Mouse (Mus musculus): ENCODE results near the gene H2-Eb2. TPM values are rescaled to one million over a fixed set of nuclear protein-coding genes. Genes with fewer than 3 reads are reported as not detected.
A peak's percentile ranks its signal among the peaks of the same experiment; 100 is the strongest.

The H2-Eb2 gene
- polyA plus RNA-seq (2012; rRNA removed) = 7.6 and 10.0 TPM in 2 replicates

DNA sequence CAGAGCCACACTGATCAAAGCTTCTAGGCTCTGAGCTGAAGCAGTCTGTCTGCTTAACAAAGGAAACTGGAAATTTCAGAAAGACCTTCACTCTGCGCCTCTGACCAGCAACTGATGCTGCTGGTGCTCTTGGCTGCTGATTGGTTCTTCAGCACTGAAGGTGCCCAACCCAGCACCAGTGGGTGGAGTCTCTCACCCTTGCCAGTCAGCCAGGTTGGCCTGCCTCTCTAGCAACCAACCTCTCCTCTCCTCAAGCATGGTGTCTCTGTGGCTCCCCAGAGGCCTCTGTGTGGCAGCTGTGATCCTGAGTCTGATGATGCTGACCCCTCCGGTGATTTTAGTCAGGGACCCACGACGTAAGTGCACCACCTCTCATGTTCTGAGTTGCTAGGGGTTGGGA lies at the start of gene H2-Eb2:
TSS of gene H2-Eb2 (plus strand) at position 230 of the 400 bp plus-strand sequence.
- H3K36me3 ChIP-seq (ENCODE audit: control insufficient read depth, insufficient read depth, low read length) = no peaks in the 10 kb centered on the region
- TF ChIP-seq POLR2A (IDR thresholded peaks at IDR 0.05; ENCODE audit: control insufficient read depth, extremely low read depth, insufficient read depth, low read length, poor library complexity) = no peak
- no peak for TF ChIP-seq CTCF (IDR thresholded peaks at IDR 0.05; ENCODE audit: borderline replicate concordance, control insufficient read depth, extremely low read depth, insufficient read depth, low read length, poor library complexity)
- WGBS = 79% methylated on average over 4 of the region's 4 CpGs
- H3K27me3 ChIP-seq (ENCODE audit: control insufficient read depth, insufficient read depth, low read length) = no peaks in the 10 kb centered on the region
- peaks cover 7% of the 10 kb centered on the region for H3K4me1 ChIP-seq (replicated peaks; ENCODE audit: control insufficient read depth, insufficient read depth, low read length)
- peak; percentile 18 for DNase-seq
- H3K4me3 ChIP-seq (ENCODE audit: control insufficient read depth, insufficient read depth, low read length) = no peak within 1 kb of the TSS
- no peak within 1 kb of the TSS for H3K27ac ChIP-seq (ENCODE audit: control insufficient read depth, insufficient read depth, low read length)

GRCm38 (mm10) chr17:34280499-34281038 lies 44.9 kb upstream of the H2-Eb2 start:
- H3K4me3 ChIP-seq (ENCODE audit: control insufficient read depth, insufficient read depth, low read length) = no peak overlapping the region
- no peaks in the 10 kb centered on the region for H3K4me1 ChIP-seq (replicated peaks; ENCODE audit: control insufficient read depth, insufficient read depth, low read length)
- WGBS = 91% methylated on average over 1 of the region's 1 CpGs
- TF ChIP-seq POLR2A (IDR thresholded peaks at IDR 0.05; ENCODE audit: control insufficient read depth, extremely low read depth, insufficient read depth, low read length, poor library complexity) = no peak
- no peaks in the 10 kb centered on the region for H3K27me3 ChIP-seq (ENCODE audit: control insufficient read depth, insufficient read depth, low read length)
- H3K36me3 ChIP-seq (ENCODE audit: control insufficient read depth, insufficient read depth, low read length) = no peaks in the 10 kb centered on the region
- no peak overlapping the region for H3K27ac ChIP-seq (ENCODE audit: control insufficient read depth, insufficient read depth, low read length)
- no peak for DNase-seq

DNA sequence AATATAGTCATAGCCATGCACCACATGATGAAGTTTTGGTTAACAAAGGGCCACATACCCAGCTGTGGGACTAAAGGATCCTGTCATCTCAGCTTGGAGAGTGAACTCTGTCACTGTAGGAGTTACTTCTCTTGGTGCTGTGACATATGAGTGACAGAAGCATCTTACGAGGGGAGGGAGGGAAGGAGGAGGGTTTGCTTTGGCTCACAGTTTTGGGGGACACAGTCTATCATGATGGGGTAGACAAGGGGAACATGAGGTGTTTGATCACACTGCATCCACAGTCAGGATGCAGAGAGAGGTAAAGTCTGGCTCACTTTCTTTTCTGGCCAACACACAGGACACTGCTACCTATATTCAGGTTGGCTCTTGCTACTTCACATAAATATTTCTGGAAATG lies 43.6 kb upstream of the H2-Eb2 start:
- DNase-seq = no peak
- no peaks in the 10 kb centered on the region for H3K36me3 ChIP-seq (ENCODE audit: control insufficient read depth, insufficient read depth, low read length)
- no peaks in the 10 kb centered on the region for H3K4me1 ChIP-seq (replicated peaks; ENCODE audit: control insufficient read depth, insufficient read depth, low read length)
- WGBS = 76% methylated on average over 1 of the region's 1 CpGs
- no peaks in the 10 kb centered on the region for H3K27me3 ChIP-seq (ENCODE audit: control insufficient read depth, insufficient read depth, low read length)
- no peak for TF ChIP-seq POLR2A (IDR thresholded peaks at IDR 0.05; ENCODE audit: control insufficient read depth, extremely low read depth, insufficient read depth, low read length, poor library complexity)
- no peak for TF ChIP-seq CTCF (IDR thresholded peaks at IDR 0.05; ENCODE audit: borderline replicate concordance, control insufficient read depth, extremely low read depth, insufficient read depth, low read length, poor library complexity)
- no peak overlapping the region for H3K4me3 ChIP-seq (ENCODE audit: control insufficient read depth, insufficient read depth, low read length)
- no peak overlapping the region for H3K27ac ChIP-seq (ENCODE audit: control insufficient read depth, insufficient read depth, low read length)

GRCm38 (mm10) chr17:34285371-34285770 lies 40.1 kb upstream of the H2-Eb2 start:
- Histone ChIP-seq H3K4me3 (ENCODE audit: control insufficient read depth, insufficient read depth, low read length) (no peak overlapping the region), H3K4me1 (replicated peaks; ENCODE audit: control insufficient read depth, insufficient read depth, low read length) (no peaks in the 10 kb centered on the region), H3K27ac (ENCODE audit: control insufficient read depth, insufficient read depth, low read length) (no peak overlapping the region), H3K27me3 (ENCODE audit: control insufficient read depth, insufficient read depth, low read length) (no peaks in the 10 kb centered on the region), H3K36me3 (ENCODE audit: control insufficient read depth, insufficient read depth, low read length) (no peaks in the 10 kb centered on the region)
- TF ChIP-seq CTCF (IDR thresholded peaks at IDR 0.05; ENCODE audit: borderline replicate concordance, control insufficient read depth, extremely low read depth, insufficient read depth, low read length, poor library complexity) (no peak), POLR2A (IDR thresholded peaks at IDR 0.05; ENCODE audit: control insufficient read depth, extremely low read depth, insufficient read depth, low read length, poor library complexity) (no peak)
- no peak for DNase-seq
- 90% methylated on average over 4 of the region's 4 CpGs for WGBS

DNA sequence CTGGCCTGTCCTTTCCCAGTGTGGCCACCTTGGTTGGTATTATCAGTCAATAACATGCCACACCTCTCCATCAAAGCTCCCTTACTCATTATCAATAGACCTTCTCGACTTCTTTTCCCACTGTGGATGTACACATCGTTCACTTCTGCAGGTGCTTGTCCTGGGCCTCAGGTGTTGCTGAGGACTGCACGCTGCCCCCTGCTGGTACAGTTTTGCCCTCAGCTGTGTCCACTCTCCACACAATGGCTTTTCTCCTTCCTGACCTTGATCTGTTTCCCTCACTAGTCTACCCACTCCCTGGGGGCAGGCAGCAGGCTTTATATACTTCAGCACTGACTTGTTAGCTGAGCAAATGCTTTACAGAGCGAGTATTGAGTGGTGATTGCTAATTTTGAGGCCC lies 39.6 kb upstream of the H2-Eb2 start:
- Histone ChIP-seq H3K4me1 (replicated peaks; ENCODE audit: control insufficient read depth, insufficient read depth, low read length) (no peaks in the 10 kb centered on the region), H3K27me3 (ENCODE audit: control insufficient read depth, insufficient read depth, low read length) (no peaks in the 10 kb centered on the region), H3K27ac (ENCODE audit: control insufficient read depth, insufficient read depth, low read length) (no peak overlapping the region), H3K4me3 (ENCODE audit: control insufficient read depth, insufficient read depth, low read length) (no peak overlapping the region), H3K36me3 (ENCODE audit: control insufficient read depth, insufficient read depth, low read length) (no peaks in the 10 kb centered on the region)
- TF ChIP-seq CTCF (IDR thresholded peaks at IDR 0.05; ENCODE audit: borderline replicate concordance, control insufficient read depth, extremely low read depth, insufficient read depth, low read length, poor library complexity) (peak; percentile 74; the same call in 1 of the 2 replicates), POLR2A (IDR thresholded peaks at IDR 0.05; ENCODE audit: control insufficient read depth, extremely low read depth, insufficient read depth, low read length, poor library complexity) (no peak)
- DNase-seq = peak; percentile 57
- 72% methylated on average over 4 of the region's 4 CpGs for WGBS

DNA sequence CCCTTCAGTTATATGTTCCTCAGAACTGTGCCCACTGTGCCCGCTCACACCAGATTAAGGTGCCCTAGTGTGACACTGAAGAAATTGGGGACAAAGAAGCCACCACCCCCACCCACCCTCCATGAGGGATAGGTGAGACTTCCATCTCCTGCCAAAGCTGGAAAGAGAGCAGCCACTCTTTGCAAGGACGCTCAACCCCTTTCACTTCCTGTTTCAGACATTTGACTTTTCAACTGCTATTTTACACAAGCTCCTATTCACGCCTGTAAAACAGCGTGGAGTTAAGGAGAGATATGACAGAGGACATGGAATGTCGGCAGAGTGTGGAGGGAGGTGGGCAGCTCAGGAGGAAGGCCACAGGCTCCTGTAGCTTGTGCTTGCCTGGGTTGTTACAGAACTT lies 39.0 kb upstream of the H2-Eb2 start:
- DNase-seq = no peak
- Histone ChIP-seq H3K4me1 (replicated peaks; ENCODE audit: control insufficient read depth, insufficient read depth, low read length) (no peaks in the 10 kb centered on the region), H3K27ac (ENCODE audit: control insufficient read depth, insufficient read depth, low read length) (peak overlapping the region; percentile 69; the same call in 1 of the 2 replicates), H3K27me3 (ENCODE audit: control insufficient read depth, insufficient read depth, low read length) (no peaks in the 10 kb centered on the region), H3K36me3 (ENCODE audit: control insufficient read depth, insufficient read depth, low read length) (no peaks in the 10 kb centered on the region), H3K4me3 (ENCODE audit: control insufficient read depth, insufficient read depth, low read length) (peak overlapping the region; percentile 17; the same call in 1 of the 2 replicates)
- 73% methylated on average over 5 of the region's 5 CpGs for WGBS
- TF ChIP-seq POLR2A (IDR thresholded peaks at IDR 0.05; ENCODE audit: control insufficient read depth, extremely low read depth, insufficient read depth, low read length, poor library complexity) (no peak), CTCF (IDR thresholded peaks at IDR 0.05; ENCODE audit: borderline replicate concordance, control insufficient read depth, extremely low read depth, insufficient read depth, low read length, poor library complexity) (no peak)

DNA sequence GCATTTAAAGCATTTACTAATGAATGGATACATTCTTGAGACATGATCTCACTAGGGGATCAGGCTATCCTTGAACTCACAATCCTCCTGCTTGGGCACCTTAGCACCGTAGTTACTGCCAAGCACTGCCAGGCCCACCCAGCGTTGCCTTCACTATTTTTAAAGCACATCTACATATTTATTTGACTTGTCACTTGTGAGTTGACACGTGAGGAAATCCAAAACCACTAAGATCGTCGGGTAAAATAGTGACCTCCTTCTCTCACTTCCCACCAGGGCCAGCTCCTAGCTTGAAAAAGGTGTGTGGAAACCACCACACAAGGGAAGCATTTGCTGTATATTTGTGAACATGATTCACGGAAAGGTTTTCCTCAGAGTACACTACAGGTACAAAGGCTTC lies 38.5 kb upstream of the H2-Eb2 start:
- H3K27ac ChIP-seq (ENCODE audit: control insufficient read depth, insufficient read depth, low read length) = peak overlapping the region; percentile 69; the same call in 1 of the 2 replicates
- WGBS = 45% methylated on average over 6 of the region's 6 CpGs
- H3K36me3 ChIP-seq (ENCODE audit: control insufficient read depth, insufficient read depth, low read length) = no peaks in the 10 kb centered on the region
- H3K4me3 ChIP-seq (ENCODE audit: control insufficient read depth, insufficient read depth, low read length) = no peak overlapping the region
- TF ChIP-seq POLR2A (IDR thresholded peaks at IDR 0.05; ENCODE audit: control insufficient read depth, extremely low read depth, insufficient read depth, low read length, poor library complexity) = no peak
- no peak for TF ChIP-seq CTCF (IDR thresholded peaks at IDR 0.05; ENCODE audit: borderline replicate concordance, control insufficient read depth, extremely low read depth, insufficient read depth, low read length, poor library complexity)
- DNase-seq = no peak
- H3K27me3 ChIP-seq (ENCODE audit: control insufficient read depth, insufficient read depth, low read length) = no peaks in the 10 kb centered on the region
- no peaks in the 10 kb centered on the region for H3K4me1 ChIP-seq (replicated peaks; ENCODE audit: control insufficient read depth, insufficient read depth, low read length)
